In the genomic region with DNA sequence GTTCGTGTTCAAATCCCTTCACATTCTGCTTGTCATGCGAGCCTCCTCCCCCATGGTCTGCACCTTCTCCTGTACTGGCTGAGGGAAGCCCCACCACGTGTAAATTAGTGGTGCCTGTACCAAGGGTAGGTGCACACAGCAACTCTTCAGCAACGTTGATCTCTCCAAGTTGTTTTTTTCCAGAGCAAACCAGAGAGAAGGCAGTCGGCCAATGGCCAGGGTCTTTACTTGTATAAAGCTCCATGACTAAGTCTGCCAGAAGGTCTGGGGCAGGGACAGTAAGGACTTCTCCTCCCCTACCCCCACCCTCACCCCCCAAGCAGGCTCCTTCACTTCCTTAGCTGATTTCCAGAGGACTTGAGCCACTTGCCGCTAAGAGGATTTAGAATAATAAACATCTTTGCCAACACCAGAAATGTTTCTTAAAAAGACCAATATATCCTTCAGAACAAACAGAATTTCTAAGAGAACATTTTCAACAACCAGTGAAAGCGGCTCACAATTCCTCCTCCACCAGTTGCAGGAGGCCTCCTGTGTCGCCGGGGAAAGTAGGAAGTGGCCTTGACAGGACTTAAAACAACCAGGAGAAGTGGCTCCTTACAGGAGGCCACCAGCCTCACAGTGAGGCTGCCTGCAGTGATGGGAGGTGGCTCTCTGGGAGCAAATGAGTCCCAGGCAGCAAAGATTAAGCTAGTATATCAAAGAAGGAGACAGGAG, we compare ENCODE assay signal across 17 mouse cellular contexts.
DNase-seq lines count a peak whose midpoint lies in the region; ATAC-seq lines count a peak whose summit lies in the region.
"Had no signal": no experiment of that assay in that cellular context is flagged by ENCODE, and none has a peak within 500 bp of the region (broad histone marks: within the 10 kb centered on the region; RNA-seq: fewer than 3 reads in every experiment).

No protein-coding gene starts in this region.

- no peak overlapping the region for H3K9ac ChIP-seq in kidney, embryonic 15.5 days
- no peak overlapping the region; the same call in 1 of the 2 replicates for H3K9ac ChIP-seq in intestine, embryonic 16.5 days (ENCODE audit: low read depth, low read length)
- H3K9ac ChIP-seq: forebrain, postnatal 0 days; liver, embryonic 14.5 days; midbrain, embryonic 12.5 days; neural tube, embryonic 12.5 days had no signal

- no peak for ATAC-seq in kidney, embryonic 15.5 days (replicated peaks; ENCODE audit: low FRiP score)
- ATAC-seq in common myeloid progenitor, adult 5-6 weeks (replicated peaks; ENCODE audit: low read depth, poor library complexity, severe bottlenecking), result 0 out of 2 replicates have a peak, but pooled peaks have one; percentile 23
- ATAC-seq in intestine, embryonic 16.5 days, result peak; percentile 31; the same call in 1 of the 2 replicates
- ATAC-seq: forebrain, postnatal 0 days had no signal

- intact Hi-C loops in heart, postnatal 14 days (cut with DNase I), result no loop called here

- no peak overlapping the region for H3K4me2 ChIP-seq in kidney, embryonic 15.5 days
- H3K4me2 ChIP-seq in intestine, embryonic 16.5 days (ENCODE audit: low read depth, low read length), result no peak overlapping the region
- H3K4me2 ChIP-seq: midbrain, embryonic 12.5 days; neural tube, embryonic 12.5 days had no signal

- DNase-seq in heart, embryonic 10.5 days (ENCODE audit: low spot score), result no peak
- no peak for DNase-seq in heart, postnatal 14 days
- no peak for DNase-seq in kidney, adult 8-10 months
- DNase-seq in adrenal gland, adult 18-20 months (ENCODE audit: low spot score in 2 of 2), result no peak
- no peak for DNase-seq in cerebellum, postnatal 4 days (ENCODE audit: low spot score in 2 of 2)
- DNase-seq: B cell, adult 2 months; cerebellum, adult 8-10 months; forebrain, postnatal 0 days; retina, postnatal 1 day; thymus, postnatal 4 days had no signal

- peak overlapping the region; percentile 92 for H3K27ac ChIP-seq in heart, embryonic 10.5 days
- peak overlapping the region; percentile 86 for H3K27ac ChIP-seq in kidney, embryonic 15.5 days
- peak overlapping the region; percentile 82 for H3K27ac ChIP-seq in intestine, embryonic 16.5 days (ENCODE audit: low read length)
- H3K27ac ChIP-seq: liver, embryonic 14.5 days; midbrain, embryonic 12.5 days; neural tube, embryonic 12.5 days had no signal

- WGBS in heart, embryonic 10.5 days, result 37% methylated on average over 9 of the region's 9 CpGs
- WGBS in kidney, embryonic 15.5 days, result 54% methylated on average over 9 of the region's 9 CpGs
- 40% methylated on average over 9 of the region's 9 CpGs for WGBS in intestine, embryonic 16.5 days

- 0 out of 2 replicates have a peak, but pooled peaks cover 14% of the 10 kb centered on the region for H3K27me3 ChIP-seq in heart, embryonic 10.5 days (ENCODE audit: insufficient read depth, poor library complexity, severe bottlenecking)
- H3K27me3 ChIP-seq in kidney, embryonic 15.5 days, result no peaks in the 10 kb centered on the region
- H3K27me3 ChIP-seq in intestine, embryonic 16.5 days (replicated peaks; ENCODE audit: control insufficient read depth, insufficient read depth, low read length), result no peaks in the 10 kb centered on the region
- H3K27me3 ChIP-seq: neural tube, embryonic 12.5 days had no signal

- peaks cover 58% of the 10 kb centered on the region for H3K4me1 ChIP-seq in heart, embryonic 10.5 days
- H3K4me1 ChIP-seq in kidney, embryonic 15.5 days, result peaks cover 77% of the 10 kb centered on the region
- H3K4me1 ChIP-seq in intestine, embryonic 16.5 days (ENCODE audit: control insufficient read depth, insufficient read depth, low read length), result peaks cover 49% of the 10 kb centered on the region

- H3K36me3 ChIP-seq in heart, embryonic 10.5 days, result 0 out of 2 replicates have a peak, but pooled peaks cover 3% of the 10 kb centered on the region
- H3K36me3 ChIP-seq in kidney, embryonic 15.5 days, result peaks cover 20% of the 10 kb centered on the region; the same call in 1 of the 2 replicates
- peaks cover 8% of the 10 kb centered on the region; the same call in 1 of the 2 replicates for H3K36me3 ChIP-seq in intestine, embryonic 16.5 days (ENCODE audit: control insufficient read depth, insufficient read depth, low read length)
- H3K36me3 ChIP-seq: G1E; midbrain, embryonic 12.5 days; neural tube, embryonic 12.5 days had no signal

- H3K9me3 ChIP-seq in heart, embryonic 10.5 days, result no peaks in the 10 kb centered on the region
- no peaks in the 10 kb centered on the region for H3K9me3 ChIP-seq in kidney, embryonic 15.5 days (replicated peaks)
- no peaks in the 10 kb centered on the region for H3K9me3 ChIP-seq in intestine, embryonic 16.5 days (ENCODE audit: control insufficient read depth, low read length)
- H3K9me3 ChIP-seq: G1E; midbrain, embryonic 12.5 days; neural tube, embryonic 12.5 days had no signal

- no peak overlapping the region for H3K4me3 ChIP-seq in heart, embryonic 10.5 days
- no peak overlapping the region for H3K4me3 ChIP-seq in kidney, embryonic 15.5 days (replicated peaks)
- no peak overlapping the region for H3K4me3 ChIP-seq in intestine, embryonic 16.5 days (ENCODE audit: low read length)
- H3K4me3 ChIP-seq: midbrain, embryonic 12.5 days; neural tube, embryonic 12.5 days had no signal
